Mouse (Mus musculus): ENCODE data around the gene Sass6.

Sass6 gene

DNA sequence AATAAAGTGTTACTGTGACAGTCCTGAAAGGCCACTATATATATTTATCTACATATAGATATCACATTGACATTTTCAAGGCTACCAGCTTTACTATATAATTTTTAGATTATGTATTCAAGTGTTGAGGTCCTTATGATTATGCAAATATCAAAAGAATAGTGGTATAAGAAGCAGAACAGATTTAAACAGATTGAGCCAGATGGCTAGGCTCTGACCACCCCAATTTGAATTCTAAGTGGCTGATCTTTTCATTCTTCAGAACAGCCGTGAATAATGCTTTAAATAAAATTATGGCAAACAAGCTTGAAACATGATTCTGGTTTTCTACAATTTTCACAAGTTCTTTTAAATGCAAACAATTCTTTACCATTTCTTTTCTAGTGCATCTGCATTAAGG is 36.7 kb downstream of the Sass6 start:
- DNase-seq (ENCODE audit: low spot score in 2 of 2): no peak

DNA sequence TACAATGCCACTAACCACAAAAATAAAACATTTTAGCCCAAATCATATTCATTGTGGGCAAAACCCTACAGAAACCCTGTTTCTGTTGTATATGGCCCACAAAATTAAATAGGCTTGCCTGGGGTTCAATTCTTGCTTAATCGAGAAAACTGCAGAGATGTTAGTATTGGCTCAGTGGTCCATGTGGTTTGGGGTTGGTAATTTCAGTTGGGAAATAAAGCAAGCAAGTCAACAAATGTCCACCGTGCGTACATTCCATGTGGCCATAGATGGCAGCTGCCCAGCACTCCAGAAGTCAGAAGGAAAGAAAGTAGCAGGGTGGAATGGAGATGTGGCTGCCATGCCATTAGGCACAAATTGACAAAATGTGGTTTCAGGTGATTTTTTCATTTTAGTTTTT is 38.2 kb downstream of the Sass6 start:
- no peak for DNase-seq (ENCODE audit: low spot score in 2 of 2)

DNA sequence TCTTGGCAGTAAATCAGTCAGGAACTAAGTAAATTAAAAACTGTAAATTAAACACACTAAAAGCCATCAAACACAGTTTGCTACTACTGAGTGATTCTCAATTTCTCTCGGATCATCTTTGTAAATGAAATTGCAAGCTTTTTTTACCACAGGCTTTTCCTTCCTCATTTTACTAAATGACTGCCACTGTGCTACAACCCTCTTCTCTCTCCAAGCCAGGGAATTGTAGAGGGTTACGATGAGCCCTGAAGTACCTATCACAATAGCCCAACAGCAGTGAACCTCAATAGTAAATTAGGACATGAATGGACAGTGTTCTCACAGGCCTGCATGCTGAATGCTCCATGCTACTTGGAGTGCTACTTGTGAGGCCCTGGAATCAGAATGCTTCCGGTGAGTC is 39.3 kb downstream of the Sass6 start:
- no peak for DNase-seq (ENCODE audit: low spot score in 2 of 2)

DNA sequence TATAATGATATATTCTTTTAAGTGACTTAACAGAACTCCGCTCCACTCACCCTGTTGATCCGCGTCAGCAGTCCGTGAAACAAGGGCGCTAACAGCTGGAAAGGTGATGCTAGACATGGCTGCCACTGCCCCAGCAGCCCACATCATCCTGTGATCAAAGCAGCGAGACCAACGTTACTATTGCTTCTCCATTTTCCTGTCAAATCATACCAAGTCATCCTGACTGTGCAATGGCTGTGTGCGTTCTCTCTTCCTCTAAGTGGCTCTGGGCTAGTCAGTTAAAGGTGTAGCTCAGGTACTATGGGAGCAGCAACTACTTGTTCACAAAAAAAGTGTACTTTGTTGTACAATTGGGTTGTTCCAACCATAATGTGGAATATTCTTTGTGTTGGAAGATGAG is 40.1 kb downstream of the Sass6 start:
- no peak for DNase-seq (ENCODE audit: low spot score in 2 of 2)

DNA sequence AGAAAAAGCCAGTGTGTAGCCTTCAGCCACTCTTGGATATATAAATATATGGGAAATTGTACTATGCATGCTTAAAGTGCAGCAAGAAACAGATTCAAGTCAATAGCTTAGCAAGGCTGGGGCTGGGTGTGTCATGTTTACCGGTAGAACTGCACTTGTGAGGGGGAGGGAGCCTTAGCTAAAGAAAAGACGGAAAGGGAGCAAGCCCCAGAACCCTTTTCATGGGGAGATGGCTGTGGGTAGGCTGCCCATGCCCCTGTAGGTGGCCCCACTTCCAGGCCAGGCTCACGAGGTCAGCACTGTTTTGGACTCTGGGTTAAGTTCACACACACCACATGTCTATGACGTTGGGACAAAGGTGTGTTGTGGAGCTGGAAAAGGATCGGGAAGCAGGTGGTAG is 41.0 kb downstream of the Sass6 start:
- no peak for DNase-seq (ENCODE audit: low spot score in 2 of 2)

DNA sequence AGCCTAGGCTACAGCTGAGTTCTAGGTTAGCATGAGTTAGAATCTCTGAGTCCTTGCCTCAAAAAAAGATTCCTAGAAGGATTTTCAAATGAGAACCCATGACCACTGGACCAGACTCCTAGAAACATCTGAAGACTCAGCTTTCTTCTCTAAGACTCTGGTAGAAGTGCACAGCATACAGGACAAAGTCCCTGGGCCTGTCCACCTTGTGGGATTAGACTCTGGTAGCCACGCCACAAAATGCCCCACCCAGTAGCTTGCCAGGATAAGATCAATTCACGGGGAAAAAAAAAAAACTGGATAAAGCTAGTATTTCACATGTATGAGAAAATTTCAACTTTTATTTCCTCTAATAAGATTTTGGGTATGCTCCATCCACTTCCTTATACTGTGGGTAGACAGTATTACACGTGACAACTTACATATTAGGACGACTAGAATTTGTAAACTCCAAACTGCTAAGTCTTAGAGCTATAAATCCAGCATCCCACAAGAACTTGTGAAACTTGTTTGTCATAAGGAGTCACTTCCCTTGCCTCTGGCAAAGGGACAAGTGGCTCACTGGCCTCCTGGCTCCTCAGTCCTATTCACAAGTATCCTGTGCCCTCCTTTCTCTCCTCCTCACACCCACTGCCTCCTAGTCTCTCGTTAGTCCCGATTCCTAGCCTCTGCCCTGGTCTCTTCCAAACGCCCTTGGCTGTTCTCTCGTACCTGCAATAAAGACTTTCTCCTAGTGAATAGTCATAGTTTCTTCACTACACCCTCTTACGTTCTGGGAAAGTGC is 43.1 kb downstream of the Sass6 start:
- no peak for DNase-seq (ENCODE audit: low spot score in 2 of 2)

DNA sequence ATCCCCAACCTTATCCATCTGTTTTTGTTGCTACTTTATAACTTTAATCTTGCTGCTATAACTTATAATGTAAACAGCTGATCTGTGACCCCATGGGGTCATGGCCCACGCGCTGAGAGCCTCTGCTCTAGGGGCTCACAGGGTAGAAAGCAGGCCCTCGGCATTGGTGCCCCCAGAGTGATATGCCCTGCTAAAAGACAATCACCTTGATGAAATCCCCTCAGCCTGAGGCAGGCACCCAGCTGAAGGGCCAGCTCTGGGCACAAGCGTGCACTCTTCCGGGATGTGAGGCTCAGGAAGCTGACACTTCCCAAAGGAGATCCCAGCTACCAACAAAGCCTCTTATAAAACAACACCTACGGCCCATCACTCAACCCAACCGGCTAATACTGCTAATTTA is 43.8 kb downstream of the Sass6 start:
- no peak for DNase-seq (ENCODE audit: low spot score in 2 of 2)

DNA sequence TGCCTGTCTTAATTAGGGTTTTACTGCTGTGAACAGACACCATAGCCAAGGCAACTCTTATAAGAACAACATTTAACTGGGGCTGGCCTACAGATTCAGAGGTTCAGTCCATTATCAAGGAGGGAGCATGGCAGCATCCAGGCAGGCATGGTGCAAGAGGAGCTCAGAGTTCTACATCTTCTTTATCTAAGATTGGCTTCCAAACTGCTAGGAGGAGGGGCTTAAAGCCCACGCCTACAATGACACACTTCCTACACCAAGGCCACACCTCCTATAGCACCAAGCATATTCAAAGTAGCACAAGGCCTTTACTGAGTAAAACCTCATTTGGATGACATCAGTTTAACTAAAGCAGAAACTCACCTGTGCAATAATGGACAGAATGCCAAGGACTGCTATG is 45.2 kb downstream of the Sass6 start:
- no peak for DNase-seq (ENCODE audit: low spot score in 2 of 2)

DNA sequence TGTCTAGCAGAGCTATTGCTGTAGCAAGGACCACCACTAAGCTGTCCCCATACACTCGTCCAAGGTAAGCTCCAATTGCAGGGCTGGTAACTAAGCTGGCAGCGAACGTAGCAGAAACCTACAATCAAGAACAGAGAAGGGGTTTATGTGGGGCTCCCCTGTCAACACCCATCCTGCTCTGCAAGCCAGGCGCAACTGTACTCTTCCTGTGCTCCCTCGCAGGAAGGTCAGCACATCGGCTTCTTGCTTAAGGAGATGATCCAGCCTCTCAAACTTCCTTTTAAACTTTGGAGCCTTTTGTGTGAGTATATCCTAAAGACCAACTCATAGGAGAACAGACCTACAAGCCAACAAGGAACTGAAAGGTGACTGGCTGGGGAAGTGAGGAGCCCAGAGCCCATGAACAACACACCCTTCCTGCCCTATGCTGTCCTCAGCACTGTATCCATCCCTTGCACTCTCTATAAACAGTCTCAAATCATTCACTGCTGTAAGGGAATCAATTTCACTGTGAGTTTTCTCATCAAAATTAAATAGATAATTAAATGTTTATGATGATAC is 47.1 kb downstream of the Sass6 start:
- DNase-seq (ENCODE audit: low spot score in 2 of 2): no peak

DNA sequence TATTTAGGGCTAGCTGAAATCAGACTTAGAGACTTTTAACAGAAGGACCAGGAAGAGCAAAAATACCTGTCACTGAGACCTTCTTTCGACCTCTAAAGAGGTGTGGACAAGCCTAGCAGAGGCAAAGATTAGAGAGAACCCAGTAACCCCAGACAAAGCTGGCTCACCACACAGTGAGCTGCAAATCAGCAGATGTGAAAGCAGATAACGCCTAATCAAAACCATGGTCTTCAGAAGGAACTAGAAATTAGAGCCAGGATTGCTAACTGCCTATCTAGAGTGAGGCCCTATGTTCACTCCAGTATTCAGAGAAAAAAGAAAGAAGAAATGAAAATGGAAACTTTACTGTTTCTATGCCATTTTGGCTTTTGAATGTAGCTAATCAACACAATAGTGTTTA is 47.6 kb downstream of the Sass6 start:
- DNase-seq (ENCODE audit: low spot score in 2 of 2): no peak

DNA sequence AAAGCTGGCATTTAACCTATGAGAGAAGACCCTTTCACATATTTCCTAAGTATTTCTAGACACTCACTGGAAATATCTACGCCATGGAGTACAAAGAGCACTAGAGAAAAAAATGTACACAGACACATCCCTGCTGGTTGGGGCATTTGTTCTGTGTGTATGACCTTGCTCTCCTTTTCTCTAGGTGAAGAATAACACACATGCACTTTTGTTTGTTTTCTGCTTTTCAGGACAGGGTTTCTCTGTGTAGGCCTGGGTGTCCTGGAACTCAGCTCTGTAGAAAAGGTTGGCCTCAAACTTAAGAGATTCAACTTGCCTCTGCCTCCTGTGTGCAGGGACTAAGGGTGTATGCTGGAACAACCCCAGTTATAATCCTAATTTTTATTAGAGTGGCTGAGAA is 51.6 kb downstream of the Sass6 start:
- DNase-seq (ENCODE audit: low spot score in 2 of 2): no peak

DNA sequence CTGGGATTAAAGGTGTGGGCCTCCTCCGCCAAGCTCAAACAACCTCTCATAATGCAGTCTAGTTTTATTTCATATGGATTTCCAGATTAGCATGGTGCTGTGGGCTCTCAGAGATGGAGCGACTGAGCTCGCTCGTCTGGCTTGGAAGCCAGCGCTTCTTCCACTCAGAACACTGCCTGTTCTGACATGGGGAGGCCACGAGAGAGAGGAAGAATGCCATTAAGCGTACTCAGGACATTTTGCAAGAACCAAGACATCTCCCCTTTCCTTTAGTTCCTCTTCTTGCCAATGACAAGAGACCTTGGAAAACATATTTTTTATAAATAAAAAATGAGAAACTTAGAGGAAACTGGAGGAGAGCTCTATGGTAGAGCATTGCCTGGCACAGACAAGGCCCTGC is 54.0 kb downstream of the Sass6 start:
- no peak for DNase-seq (ENCODE audit: low spot score in 2 of 2)

DNA sequence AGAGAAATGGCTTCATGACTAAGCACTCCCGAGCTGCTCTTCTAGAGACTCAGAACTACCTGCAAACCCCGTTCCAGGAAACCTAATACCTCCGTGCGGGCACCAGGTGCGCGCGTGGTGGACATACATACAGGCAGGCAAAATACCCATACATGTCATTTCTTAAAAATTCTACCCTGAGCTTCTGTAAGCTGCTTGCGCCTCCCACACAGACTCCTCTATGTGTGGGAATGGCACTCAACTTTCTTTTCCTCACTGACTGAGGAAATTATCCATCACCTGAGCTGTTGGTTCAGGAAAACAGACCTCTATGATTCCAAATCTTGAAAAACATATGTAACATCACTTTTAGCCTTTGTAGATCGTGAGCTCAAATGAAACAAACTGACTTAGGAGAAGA is 55.9 kb downstream of the Sass6 start:
- DNase-seq (ENCODE audit: low spot score in 2 of 2): peak in 1 of 2 experiments; percentile 20

DNA sequence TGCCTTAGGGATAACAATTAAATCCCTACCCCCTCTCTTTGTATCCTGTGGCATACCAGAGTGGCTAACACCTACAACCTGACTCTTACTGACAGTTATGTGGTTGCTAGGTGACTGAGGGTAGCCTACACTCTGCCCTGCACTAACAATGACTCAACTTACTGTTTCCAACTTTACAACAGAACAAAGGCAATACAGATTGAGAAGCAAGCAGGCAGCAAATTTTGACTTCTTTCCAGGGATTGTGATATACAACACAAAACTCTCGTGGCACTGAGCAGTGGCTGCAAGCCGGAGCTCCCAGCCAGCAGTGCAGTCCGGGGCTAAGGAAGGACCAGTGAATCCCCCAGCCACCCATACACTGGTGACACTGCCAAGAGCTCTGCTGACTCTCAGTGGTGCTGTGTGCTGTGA is 57.3 kb downstream of the Sass6 start:
- peak in 1 of 2 experiments; percentile 22 for DNase-seq (ENCODE audit: low spot score in 2 of 2)

DNA sequence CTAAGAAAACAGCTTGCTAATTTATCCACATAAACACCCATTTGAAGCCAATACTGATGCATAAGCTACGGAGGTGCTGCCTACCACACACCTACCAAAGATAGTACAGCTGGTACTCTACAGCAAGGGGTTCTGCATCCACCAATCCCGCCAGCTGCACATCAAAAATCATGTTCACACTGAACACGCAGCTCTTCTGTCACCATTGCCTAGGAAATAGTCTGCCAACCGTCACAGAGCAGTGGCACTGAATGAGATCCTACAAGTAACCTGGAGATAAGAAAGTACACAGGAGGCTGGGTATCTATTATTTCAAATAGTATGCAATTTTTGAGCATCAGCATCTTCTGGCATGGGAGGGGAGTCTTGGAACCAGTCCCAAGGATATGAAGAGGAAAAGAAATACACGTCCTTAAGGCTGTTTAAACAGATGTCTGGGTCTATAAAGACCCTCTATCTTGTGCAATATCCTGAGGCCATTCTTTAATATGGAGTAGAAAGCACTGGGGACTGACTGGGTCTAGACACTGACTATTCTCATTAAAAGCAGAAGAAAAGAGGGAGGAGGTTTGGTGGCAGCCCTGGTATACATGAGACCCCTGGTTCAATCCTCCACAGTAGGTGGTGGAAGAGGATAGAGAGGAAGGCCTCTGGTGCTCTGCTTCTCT is 58.6 kb downstream of the Sass6 start:
- peak in 1 of 2 experiments; percentile 20 for DNase-seq (ENCODE audit: low spot score in 2 of 2)

DNA sequence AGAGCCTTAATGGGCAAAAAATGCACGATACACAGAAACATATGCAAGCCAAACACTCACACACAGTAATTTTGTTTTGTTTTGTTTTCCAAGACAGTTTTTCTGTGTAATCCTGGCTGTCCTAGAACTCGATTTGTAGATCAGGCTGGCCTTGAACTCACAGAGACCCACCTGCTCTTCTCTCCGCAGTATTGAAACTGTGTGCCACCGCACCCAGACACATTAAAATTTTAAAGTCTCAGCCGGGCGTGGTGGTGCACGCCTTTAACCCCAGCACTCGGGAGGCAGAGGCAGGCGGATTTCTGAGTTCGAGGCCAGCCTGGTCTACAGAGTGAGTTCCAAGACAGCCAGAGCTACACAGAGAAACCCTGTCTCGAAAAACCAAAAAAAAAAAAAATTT is 59.3 kb downstream of the Sass6 start:
- peak in 1 of 2 experiments; percentile 12 for DNase-seq (ENCODE audit: low spot score in 2 of 2)

DNA sequence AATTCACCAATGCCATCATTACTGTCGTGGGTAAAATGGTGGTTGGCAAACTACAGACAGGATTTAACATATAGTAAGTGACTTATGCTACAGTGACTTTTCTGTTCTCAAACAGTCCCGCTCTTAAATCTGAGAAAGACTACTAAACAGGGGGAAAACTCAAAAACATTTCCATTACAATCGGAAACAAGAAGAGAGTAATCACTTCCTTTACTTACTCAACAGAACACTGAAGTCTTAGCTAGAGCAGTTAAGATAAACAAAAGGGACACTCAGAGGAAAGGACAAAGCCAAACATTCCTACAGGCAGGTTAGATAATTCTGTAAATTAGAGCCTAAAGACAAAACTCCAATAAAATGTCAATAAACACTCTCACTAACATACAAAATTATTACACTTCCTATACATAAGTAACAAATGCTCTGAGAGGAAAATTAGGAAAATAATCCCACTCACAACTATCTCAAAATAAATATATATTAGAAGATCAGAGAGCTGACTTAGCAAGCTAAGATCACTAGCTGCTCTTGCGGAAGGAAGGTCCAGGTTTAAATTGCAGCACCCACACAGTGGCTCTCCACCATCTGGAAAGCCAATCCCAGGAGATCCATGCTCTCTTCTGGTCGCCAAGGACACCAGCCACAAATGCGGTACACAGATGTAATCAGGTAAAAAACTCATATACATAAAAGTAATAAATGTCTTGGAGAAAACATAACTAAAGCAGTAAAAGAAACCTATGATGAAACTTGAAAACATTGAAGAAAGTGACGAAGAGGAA is 61.6 kb downstream of the Sass6 start:
- DNase-seq (ENCODE audit: low spot score in 2 of 2): peak in 1 of 2 experiments; percentile 17

DNA sequence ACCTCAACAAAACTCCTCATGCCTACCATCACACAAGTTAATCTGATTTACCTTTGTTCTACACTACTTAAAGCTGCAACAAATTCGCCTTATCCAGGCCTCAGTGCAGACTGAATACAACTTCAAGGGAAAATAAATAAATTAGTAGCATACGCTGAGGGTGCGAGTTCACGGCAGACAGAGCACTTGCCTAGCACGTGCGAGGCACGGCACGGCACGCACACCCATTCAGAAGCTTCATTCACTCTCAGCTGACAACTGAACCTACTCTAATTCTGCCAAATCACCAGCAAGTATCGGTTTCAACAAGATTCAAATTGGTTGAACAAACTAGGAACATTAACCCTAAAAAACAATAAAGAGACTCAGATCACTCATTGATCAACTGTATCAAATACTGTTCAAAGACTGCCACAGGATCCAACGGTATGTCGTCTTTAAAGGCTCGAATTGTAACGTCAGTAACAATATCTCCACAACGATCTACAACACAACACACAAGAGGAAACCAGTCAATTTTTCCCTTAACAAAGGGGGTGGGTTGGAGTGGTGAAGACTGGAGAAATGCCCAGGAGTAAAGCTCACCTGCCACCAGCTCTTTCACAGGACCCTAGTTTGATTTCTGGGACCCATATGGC is 64.3 kb downstream of the Sass6 start:
- no peak for DNase-seq (ENCODE audit: low spot score in 2 of 2)

DNA sequence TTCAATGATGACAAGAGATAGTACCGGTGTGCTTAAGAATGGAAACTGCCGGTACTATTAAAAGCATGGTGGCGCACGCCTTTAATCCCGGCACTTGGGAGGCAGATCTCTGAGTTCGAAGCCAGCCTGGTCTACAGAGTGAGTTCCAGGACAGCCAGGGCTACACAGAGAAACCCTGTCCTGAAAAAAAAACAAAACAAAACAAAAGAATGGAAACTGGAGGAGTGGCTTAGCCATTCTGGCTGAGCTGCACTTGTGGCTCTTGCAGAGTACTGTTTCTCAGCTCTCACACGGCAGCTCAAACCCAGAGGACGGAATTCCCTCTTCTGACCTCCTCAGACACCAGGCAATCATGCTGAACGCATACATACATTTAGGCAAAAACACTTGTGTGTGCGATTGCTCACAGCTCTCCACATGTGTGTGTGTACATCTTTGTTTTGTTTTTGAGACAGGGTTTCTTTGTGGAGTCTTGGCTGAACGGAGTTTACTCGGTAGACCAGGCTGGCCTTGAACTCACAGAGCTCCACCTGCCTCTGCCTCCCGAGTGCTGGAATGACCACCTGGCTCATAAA is 65.2 kb downstream of the Sass6 start:
- DNase-seq (ENCODE audit: low spot score in 2 of 2): no peak

DNA sequence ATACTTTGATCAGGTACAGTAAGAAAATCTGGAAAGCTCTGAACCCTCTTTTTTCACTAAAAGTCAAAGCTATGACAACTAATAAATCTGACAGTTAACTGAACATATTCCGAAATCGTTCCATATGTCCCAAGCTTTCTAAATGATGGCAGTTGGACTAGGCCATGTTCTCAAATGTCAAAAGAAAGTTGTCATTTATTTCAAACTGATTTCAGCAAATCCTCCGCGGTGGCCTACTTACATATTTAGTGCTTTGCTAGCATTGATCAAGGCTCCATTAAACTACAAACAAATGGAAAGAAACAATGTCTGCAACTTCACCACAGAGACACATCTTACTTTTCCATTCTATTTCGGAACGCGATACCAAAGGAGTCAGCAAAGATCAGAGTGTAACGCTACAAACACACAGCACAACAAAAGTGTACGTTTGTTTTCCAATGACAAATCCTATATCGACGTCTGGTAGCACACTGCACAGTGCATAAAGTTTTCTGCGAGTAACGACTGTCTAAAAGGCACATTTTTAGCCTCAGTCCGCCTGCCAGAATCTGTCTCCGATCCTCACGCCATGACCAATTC is 66.6 kb downstream of the Sass6 start:
- DNase-seq (ENCODE audit: low spot score in 2 of 2): no peak

DNA sequence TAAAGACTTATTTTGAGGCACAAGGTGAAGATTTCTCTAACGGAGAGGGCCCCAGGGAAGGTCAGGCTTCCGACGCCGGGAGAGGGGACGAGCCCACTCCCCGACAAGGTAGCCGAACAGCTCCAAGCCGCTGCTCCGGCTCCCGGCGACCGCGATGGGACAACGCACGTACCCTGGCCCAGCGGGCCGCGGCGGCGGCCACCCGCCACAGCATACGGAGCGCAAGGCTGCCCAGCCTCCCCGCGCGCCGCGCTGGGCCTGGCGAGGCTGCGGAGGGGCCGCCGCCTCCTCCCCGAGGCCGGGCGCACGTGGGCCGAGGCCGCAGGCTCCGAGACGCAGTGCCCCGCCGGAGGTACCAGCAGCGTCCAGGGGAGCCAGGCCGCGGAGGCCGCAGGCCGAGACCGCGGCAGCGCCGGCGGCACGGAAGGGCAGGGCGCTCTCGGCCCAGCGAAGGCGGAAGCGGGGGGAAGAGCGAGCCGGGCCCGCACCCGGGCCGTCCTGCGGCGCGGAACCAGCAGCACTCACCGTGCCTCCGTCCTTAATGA is 67.2 kb downstream of the Sass6 start:
- no peak for DNase-seq (ENCODE audit: low spot score in 2 of 2)

Data from right cerebral cortex, postnatal 10 days (tissue).